Mouse (Mus musculus) liver, adult 2 months (tissue): ENCODE measurements at regions not wholly inside any gene's neighbourhood (a gene's known extent, or its start where the extent isn't known, plus 50 kb on each side); places are given as distances from the start of the nearest gene placed in this dataset.

ENCODE experiments used
- CTCF ChIP-seq: fragments of 200-500 bp; IDR thresholded peaks from 2 replicates; pipeline ENCODE4 v1.5.1; 2011; ENCODE audit warnings: low read depth, low read length, control low read depth
- POLR2A ChIP-seq: fragments of 200-500 bp; IDR thresholded peaks from 2 replicates; pipeline ENCODE4 v1.6.1; 2011; ENCODE audit warnings: low read length, control low read depth; ENCODE audit not compliant: insufficient read depth; ENCODE audit errors: extremely low read depth

- no peak for TF ChIP-seq CTCF
- TF ChIP-seq POLR2A, result no peak
Observed at GRCm38 (mm10) chr17:75874535-75874934, 322.8 kb upstream of the Fam98a start.
